Mouse (Mus musculus) small intestine, adult 2 months (tissue): ENCODE results near the gene Gpr146. TPM values are rescaled to one million over a fixed set of nuclear protein-coding genes. Genes with fewer than 3 reads are reported as not detected.

Experiments
- H3K27ac ChIP-seq: fragments of 200-500 bp; 2 replicates; pipeline ENCODE4 v1.5.1; 2012; ENCODE audit warnings: low read depth, low read length, control low read depth, inconsistent platforms; ENCODE audit not compliant: insufficient read depth
- H3K27me3 ChIP-seq: fragments of 200-500 bp; 2 replicates; pipeline ENCODE4 v1.6.1; 2012; ENCODE audit warnings: mild to moderate bottlenecking, moderate library complexity, low read length, inconsistent platforms; ENCODE audit not compliant: control insufficient read depth, insufficient read depth
- H3K36me3 ChIP-seq: fragments of 200-500 bp; 2 replicates; pipeline ENCODE4 v1.6.1; 2012; ENCODE audit warnings: mild to moderate bottlenecking, low read length, control low read depth, inconsistent platforms; ENCODE audit not compliant: control insufficient read depth, insufficient read depth
- H3K4me1 ChIP-seq: fragments of 200-500 bp; 2 replicates; pipeline ENCODE4 v1.6.1; 2012; ENCODE audit warnings: low read length, inconsistent platforms, mixed read lengths; ENCODE audit not compliant: control insufficient read depth, insufficient read depth, insufficient read length
- H3K4me3 ChIP-seq: fragments of 200-500 bp; 2 replicates; pipeline ENCODE4 v1.5.1; 2012; ENCODE audit warnings: low read depth, mild to moderate bottlenecking, control low read depth, inconsistent platforms, low read length, moderate library complexity
- CTCF ChIP-seq: fragments of 200-500 bp; IDR thresholded peaks from 2 replicates; pipeline ENCODE4 v1.5.1; 2012; ENCODE audit warnings: low read depth, mild to moderate bottlenecking, control low read depth, inconsistent platforms, low read length, moderate library complexity, mixed read lengths; ENCODE audit not compliant: insufficient replicate concordance, insufficient read length; ENCODE audit errors: extremely low read depth
- POLR2A ChIP-seq: fragments of 200-500 bp; IDR thresholded peaks from 2 replicates; pipeline ENCODE4 v1.6.1; 2012; ENCODE audit warnings: low read depth, mild to moderate bottlenecking, control low read depth, inconsistent platforms, low read length, moderate library complexity
- WGBS: fragments of 180-500 bp; shearing (Covaris S2); methylation state at CpG from one replicate; pipeline ENCODE4 v1.1.7; 2018; 5-methylcytosine and 5-hydroxymethylcytosine counted together
- polyA plus RNA-seq: library from polyadenylated mRNA; depleted of rRNA; stranded (reverse); fragments of >200 nt; gene quantifications from 2 replicates; pipeline ENCODE4 v1.2.3, GENCODE M21; 2012

The Gpr146 gene
- polyA plus RNA-seq, 1 experiment, result 6.8 TPM

DNA sequence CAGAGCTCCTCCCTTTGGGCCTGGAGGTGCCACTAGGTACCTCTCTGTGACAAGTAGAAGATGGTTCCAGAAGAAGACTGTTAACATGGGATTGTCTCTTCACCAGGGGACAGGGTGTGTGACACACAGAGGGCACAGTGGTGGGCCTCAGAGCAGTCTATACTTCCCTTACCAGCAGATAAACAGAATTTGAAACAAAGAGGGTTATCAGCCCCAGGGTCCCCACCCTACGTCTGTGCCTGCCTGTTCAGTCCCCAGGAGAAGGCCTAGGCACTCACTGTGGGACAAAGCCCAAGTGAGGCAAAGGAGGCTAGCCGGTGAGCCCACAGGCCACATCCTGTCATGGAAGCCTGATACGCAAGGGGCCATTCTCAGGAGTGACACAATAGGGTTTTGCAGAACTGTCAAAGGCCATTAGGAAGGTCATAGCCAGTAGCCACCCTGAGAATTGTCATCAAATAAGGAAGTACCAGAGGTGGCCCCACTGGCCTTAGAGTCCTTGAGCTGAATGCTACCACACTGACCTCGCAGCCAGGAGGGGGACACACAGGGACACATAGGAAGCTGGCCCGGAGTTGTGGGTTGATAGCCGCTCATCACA is 27.4 kb downstream of the Gpr146 start, which contains the start of gene C130050O18Rik:
TSS of gene C130050O18Rik (plus strand) at position 480 of the 601 bp plus-strand sequence.
- H3K27me3 ChIP-seq, result no peaks in the 10 kb centered on the region
- H3K27ac ChIP-seq, result peak within 1 kb of the TSS; percentile 55
- H3K4me1 ChIP-seq, result peaks cover 8% of the 10 kb centered on the region
- TF ChIP-seq CTCF, result no peak
- TF ChIP-seq POLR2A, result no peak
- 81% methylated on average over 6 of the region's 6 CpGs for WGBS
- H3K4me3 ChIP-seq, result peak within 1 kb of the TSS; percentile 38
- no peaks in the 10 kb centered on the region for H3K36me3 ChIP-seq

GRCm38 (mm10) chr5:139405478-139405877 is 28.0 kb downstream of the Gpr146 start:
- no peaks in the 10 kb centered on the region for H3K36me3 ChIP-seq
- TF ChIP-seq POLR2A, result no peak
- TF ChIP-seq CTCF, result no peak
- no peaks in the 10 kb centered on the region for H3K27me3 ChIP-seq
- 80% methylated on average over 7 of the region's 7 CpGs for WGBS
- H3K4me3 ChIP-seq, result peak overlapping the region; percentile 38
- peak overlapping the region; percentile 55 for H3K27ac ChIP-seq
- peaks cover 11% of the 10 kb centered on the region for H3K4me1 ChIP-seq

DNA sequence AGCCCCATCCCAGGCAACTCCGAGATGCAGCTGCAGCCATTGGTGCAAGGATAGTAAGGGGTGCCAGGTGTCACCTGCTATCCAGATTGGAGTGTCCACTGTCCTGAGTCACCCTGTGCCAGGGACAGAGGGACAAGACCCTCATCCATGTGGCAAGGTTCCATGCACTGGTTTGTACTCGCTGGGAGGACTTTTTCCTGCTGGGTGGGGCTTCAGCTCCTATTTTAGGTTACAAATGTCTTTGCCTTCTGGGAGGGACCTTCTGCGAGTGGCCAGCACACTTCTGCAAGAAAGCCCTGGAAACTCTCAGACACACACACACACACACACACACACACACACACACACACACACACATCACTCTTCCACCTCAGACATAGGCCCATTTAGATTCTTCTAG is 28.5 kb downstream of the Gpr146 start:
- peak overlapping the region; percentile 55 for H3K27ac ChIP-seq
- TF ChIP-seq CTCF, result no peak
- TF ChIP-seq POLR2A, result no peak
- H3K4me1 ChIP-seq, result peaks cover 11% of the 10 kb centered on the region
- peak overlapping the region; percentile 38 for H3K4me3 ChIP-seq
- 70% methylated on average over 3 of the region's 3 CpGs for WGBS
- H3K27me3 ChIP-seq, result no peaks in the 10 kb centered on the region
- H3K36me3 ChIP-seq, result no peaks in the 10 kb centered on the region

DNA sequence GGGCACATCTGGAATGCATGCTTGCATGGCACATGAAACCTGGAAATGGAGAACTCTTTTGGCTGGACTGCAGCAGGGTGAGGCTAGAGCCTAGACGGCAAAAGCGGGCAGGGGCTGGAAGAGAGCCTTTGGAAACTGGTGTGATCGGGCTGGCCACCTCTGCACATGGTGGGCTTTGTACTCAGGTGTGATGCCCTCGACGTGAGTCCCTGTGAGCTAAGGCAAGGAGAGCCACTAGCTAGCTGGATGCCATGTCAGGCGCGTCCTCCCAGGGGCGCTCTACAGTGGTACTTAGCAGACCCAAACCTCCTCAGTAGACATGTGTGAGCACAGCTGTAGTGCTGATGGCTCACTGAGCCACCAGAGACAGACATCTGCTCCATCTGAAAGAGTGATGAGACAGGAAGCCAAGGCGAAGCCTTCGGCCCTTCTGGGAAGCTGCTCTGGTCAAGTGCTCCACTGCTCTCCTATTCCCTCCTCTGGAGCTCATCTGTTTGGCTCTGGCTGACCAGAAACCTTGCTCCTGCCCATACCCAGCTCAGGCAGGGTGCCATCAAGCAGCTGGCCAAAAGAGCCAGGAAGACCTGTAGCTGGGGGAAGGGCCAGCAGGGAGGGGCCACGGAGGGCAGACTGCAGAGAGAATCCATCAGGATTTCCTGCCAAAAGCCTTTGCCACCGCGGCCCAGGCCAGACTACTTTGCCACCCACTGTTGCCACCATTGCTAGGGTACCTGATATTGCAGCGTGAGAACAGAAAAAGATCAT is 29.8 kb downstream of the Gpr146 start:
- Histone ChIP-seq H3K27me3 (no peaks in the 10 kb centered on the region), H3K4me3 (peak overlapping the region; percentile 41), H3K27ac (peak overlapping the region; percentile 63; the same call in 1 of the 2 replicates), H3K36me3 (no peaks in the 10 kb centered on the region), H3K4me1 (peaks cover 11% of the 10 kb centered on the region)
- no peak for TF ChIP-seq CTCF
- no peak for TF ChIP-seq POLR2A
- WGBS, result 82% methylated on average over 14 of the region's 14 CpGs

GRCm38 (mm10) chr5:139408511-139408910 is 31.0 kb downstream of the Gpr146 start:
- H3K27ac ChIP-seq, result peak overlapping the region; percentile 63; the same call in 1 of the 2 replicates
- peaks cover 11% of the 10 kb centered on the region for H3K4me1 ChIP-seq
- no peak for TF ChIP-seq POLR2A
- TF ChIP-seq CTCF, result no peak
- H3K4me3 ChIP-seq, result peak overlapping the region; percentile 41
- H3K36me3 ChIP-seq, result no peaks in the 10 kb centered on the region
- no peaks in the 10 kb centered on the region for H3K27me3 ChIP-seq
- 78% methylated on average over 7 of the region's 7 CpGs for WGBS

DNA sequence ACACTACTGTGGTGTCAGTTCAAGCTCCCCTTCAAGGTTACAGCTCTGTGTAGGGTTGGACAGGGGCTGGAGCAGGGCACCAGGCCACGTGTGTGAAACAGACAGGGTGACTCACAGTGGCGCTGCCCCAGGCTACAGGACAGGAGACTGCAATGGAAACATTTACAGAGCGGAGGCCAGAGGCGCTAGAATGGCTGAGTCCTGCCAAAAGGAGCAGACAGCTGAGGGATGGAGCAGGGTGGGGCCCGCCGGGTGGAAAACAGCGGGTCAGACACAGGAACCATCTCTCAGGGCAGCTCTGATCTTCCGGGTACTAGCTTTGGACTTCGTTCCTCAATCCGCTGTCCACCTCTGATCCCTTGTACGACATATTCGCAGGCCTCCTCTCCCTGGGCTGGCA is 31.9 kb downstream of the Gpr146 start:
- no peak for TF ChIP-seq CTCF
- no peak for TF ChIP-seq POLR2A
- WGBS, result 14% methylated on average over 12 of the region's 12 CpGs
- peak overlapping the region; percentile 65 for H3K27ac ChIP-seq
- no peaks in the 10 kb centered on the region for H3K36me3 ChIP-seq
- H3K4me1 ChIP-seq, result peaks cover 11% of the 10 kb centered on the region
- H3K27me3 ChIP-seq, result no peaks in the 10 kb centered on the region
- no peak overlapping the region for H3K4me3 ChIP-seq

- peak overlapping the region; percentile 65 for H3K27ac ChIP-seq
- 89% methylated on average over 4 of the region's 4 CpGs for WGBS
- peaks cover 11% of the 10 kb centered on the region for H3K4me1 ChIP-seq
- no peak overlapping the region for H3K4me3 ChIP-seq
- TF ChIP-seq POLR2A, result no peak
- no peak for TF ChIP-seq CTCF
- no peaks in the 10 kb centered on the region for H3K36me3 ChIP-seq
- H3K27me3 ChIP-seq, result no peaks in the 10 kb centered on the region
Observed at GRCm38 (mm10) chr5:139410056-139410455, 32.6 kb downstream of the Gpr146 start.
